Mouse (Mus musculus): Measurements from ENCODE around the gene Pald1.

The Pald1 gene

GRCm38 (mm10) chr10:61331046-61331445 is 52.3 kb downstream of the Pald1 start:
- in situ Hi-C loops (cut with MboI) = loop anchor here (10.0 kb wide), 1 partner anchor 126 kb away; no protein-coding TSS in a partner anchor

- in situ Hi-C loops (cut with MboI) = no loop called here
Measured at GRCm38 (mm10) chr10:61328927-61329326, 54.4 kb downstream of the Pald1 start.

- in situ Hi-C loops (cut with MboI) = no loop called here
Measured at GRCm38 (mm10) chr10:61327545-61327944, 55.8 kb downstream of the Pald1 start.

GRCm38 (mm10) chr10:61325782-61326328 is 57.5 kb downstream of the Pald1 start:
- in situ Hi-C loops (cut with MboI) = no loop called here

- in situ Hi-C loops (cut with MboI) = no loop called here
Measured at GRCm38 (mm10) chr10:61324717-61325116, 58.6 kb downstream of the Pald1 start.

GRCm38 (mm10) chr10:61318527-61318926 is 64.8 kb downstream of the Pald1 start:
- in situ Hi-C loops (cut with MboI) = no loop called here

- in situ Hi-C loops (cut with MboI) = no loop called here
Measured at GRCm38 (mm10) chr10:61315324-61315880, 67.9 kb downstream of the Pald1 start.

GRCm38 (mm10) chr10:61313750-61314149 is 69.6 kb downstream of the Pald1 start:
- in situ Hi-C loops (cut with MboI) = no loop called here

- in situ Hi-C loops (cut with MboI) = no loop called here
Measured at GRCm38 (mm10) chr10:61312754-61313153, 70.6 kb downstream of the Pald1 start.

- in situ Hi-C loops (cut with MboI) = no loop called here
Measured at GRCm38 (mm10) chr10:61312159-61312558, 71.2 kb downstream of the Pald1 start.

GRCm38 (mm10) chr10:61308706-61309320 is 74.5 kb downstream of the Pald1 start:
- in situ Hi-C loops (cut with MboI) = no loop called here

- in situ Hi-C loops (cut with MboI) = no loop called here
Measured at GRCm38 (mm10) chr10:61305928-61306590, 77.3 kb downstream of the Pald1 start.

GRCm38 (mm10) chr10:61304046-61304445 is 79.3 kb downstream of the Pald1 start:
- in situ Hi-C loops (cut with MboI) = no loop called here

- in situ Hi-C loops (cut with MboI) = no loop called here
Measured at GRCm38 (mm10) chr10:61300996-61301395, 82.3 kb downstream of the Pald1 start.

GRCm38 (mm10) chr10:61297477-61297876 is 85.9 kb downstream of the Pald1 start, which contains the start of gene Prf1:
TSS of gene Prf1 (plus strand) at chr10:61297833.
- in situ Hi-C loops (cut with MboI) = no loop called here

GRCm38 (mm10) chr10:61296713-61297445 is 86.5 kb downstream of the Pald1 start:
- in situ Hi-C loops (cut with MboI) = no loop called here

GRCm38 (mm10) chr10:61294242-61294641 is 89.1 kb downstream of the Pald1 start:
- in situ Hi-C loops (cut with MboI) = no loop called here

- in situ Hi-C loops (cut with MboI) = no loop called here
Measured at GRCm38 (mm10) chr10:61290479-61290878, 92.9 kb downstream of the Pald1 start.

- in situ Hi-C loops (cut with MboI) = no loop called here
Measured at GRCm38 (mm10) chr10:61290016-61290415, 93.3 kb downstream of the Pald1 start.

GRCm38 (mm10) chr10:61286246-61286645 is 97.1 kb downstream of the Pald1 start:
- in situ Hi-C loops (cut with MboI) = no loop called here

- in situ Hi-C loops (cut with MboI) = no loop called here
Measured at GRCm38 (mm10) chr10:61285271-61285670, 98.1 kb downstream of the Pald1 start.

GRCm38 (mm10) chr10:61284309-61284708 is 99.0 kb downstream of the Pald1 start:
- in situ Hi-C loops (cut with MboI) = no loop called here
